Mouse (Mus musculus) liver, embryonic 11.5 days (tissue): ENCODE results near the gene Arhgef2. TPM values are rescaled to one million over a fixed set of nuclear protein-coding genes. Genes with fewer than 3 reads are reported as not detected.
"Not testable (repeated sequence)": the region's sequence is repeated elsewhere in the genome, so short reads cannot be mapped to it uniquely, and the experiment has no call there.

Source experiments
- ATAC-seq: fragments of 200-750 bp; cut with Nextera tagmentation; replicated peaks from 2 replicates; pipeline ENCODE4 v1.8.0; 2017; ENCODE audit warnings: moderate number of reproducible peaks, mild to moderate bottlenecking, moderate TSS enrichment, moderate library complexity; ENCODE audit not compliant: low FRiP score
- DNase-seq: peaks from one replicate; pipeline ENCODE4 v3.0.0-alpha.2; 2017; ENCODE audit warnings: low spot score
- H3K27ac ChIP-seq: fragments of 300-500 bp; sonication (generic); 2 replicates; pipeline ENCODE4 v1.5.1; 2014; ENCODE audit warnings: mild to moderate bottlenecking, low read depth, low read length, control low read depth
- H3K27me3 ChIP-seq: fragments of 300-500 bp; sonication (generic); replicated peaks from 2 replicates; pipeline ENCODE4 v1.6.1; 2014; ENCODE audit warnings: low read length, mixed read lengths; ENCODE audit not compliant: control insufficient read depth, insufficient read depth
- H3K36me3 ChIP-seq: fragments of 300-500 bp; sonication (generic); 2 replicates; pipeline ENCODE4 v1.6.1; 2014; ENCODE audit warnings: mild to moderate bottlenecking, low read length, moderate library complexity, mixed read lengths; ENCODE audit not compliant: control insufficient read depth, insufficient read depth
- H3K4me1 ChIP-seq: fragments of 300-500 bp; sonication (generic); replicated peaks from 2 replicates; pipeline ENCODE4 v1.6.1; 2014; ENCODE audit warnings: low read length, mixed read lengths; ENCODE audit not compliant: control insufficient read depth, insufficient read depth
- H3K4me2 ChIP-seq: fragments of 300-500 bp; sonication (generic); 2 replicates; pipeline ENCODE4 v1.6.1; 2014; ENCODE audit warnings: mild to moderate bottlenecking, control low read depth, moderate library complexity
- H3K4me3 ChIP-seq: fragments of 300-500 bp; sonication (generic); 2 replicates; pipeline ENCODE4 v1.5.1; 2014; ENCODE audit warnings: low read depth, low read length, control low read depth
- H3K9ac ChIP-seq: fragments of 300-500 bp; sonication (generic); 2 replicates; pipeline ENCODE4 v1.6.1; 2014; ENCODE audit warnings: low read depth, low read length, control low read depth
- H3K9me3 ChIP-seq: fragments of 300-500 bp; sonication (generic); 2 replicates; pipeline ENCODE4 v1.6.1; 2016; ENCODE audit warnings: low read length, inconsistent platforms, mixed read lengths; ENCODE audit not compliant: control insufficient read depth
- WGBS: fragments of 180-500 bp; shearing (Covaris S2); extraction: QIAGEN DNeasy Blood & Tissue Kit; methylation state at CpG from one replicate; pipeline ENCODE4 v1.1.7; 2014; 5-methylcytosine and 5-hydroxymethylcytosine counted together
- polyA plus RNA-seq: library from polyadenylated mRNA; unstranded; fragments of >200 nt; fragmentation: Nextera tagmentation; extraction: Ambion mirVana; gene quantifications from 2 replicates; pipeline ENCODE4 v1.2.1, GENCODE M21; 2014

Arhgef2 gene
- 64.3 and 66.3 TPM in 2 replicates for polyA plus RNA-seq

- not testable (repeated sequence) for DNase-seq, H3K27ac ChIP-seq, H3K9ac ChIP-seq, H3K36me3 ChIP-seq, H3K27me3 ChIP-seq, H3K9me3 ChIP-seq, ATAC-seq
- Histone ChIP-seq H3K4me1 (peaks cover 21% of the 10 kb centered on the region), H3K4me3 (peak within 1 kb of the TSS; percentile 37; the same call in 1 of the 2 replicates), H3K4me2 (peak within 1 kb of the TSS; percentile 66)
- 81% methylated on average over 2 of the region's 2 CpGs for WGBS
Measured at GRCm38 (mm10) chr3:88605666-88606065, at the start of gene Arhgef2. Gene Arhgef2 (plus strand): TSS chr3:88605966.

- H3K4me2 ChIP-seq: no peak overlapping the region
- no peaks in the 10 kb centered on the region for H3K9me3 ChIP-seq
- no peak overlapping the region for H3K9ac ChIP-seq
- WGBS: 93% methylated on average over 8 of the region's 8 CpGs
- no peaks in the 10 kb centered on the region for H3K27me3 ChIP-seq
- H3K27ac ChIP-seq: no peak overlapping the region
- H3K4me3 ChIP-seq: no peak overlapping the region
- H3K36me3 ChIP-seq: peaks cover 43% of the 10 kb centered on the region
- peaks cover 22% of the 10 kb centered on the region for H3K4me1 ChIP-seq
- no peak for ATAC-seq
- DNase-seq: no peak
Measured at GRCm38 (mm10) chr3:88556616-88557015, 49.1 kb upstream of the Arhgef2 start.

GRCm38 (mm10) chr3:88559596-88559995 is 46.2 kb upstream of the Arhgef2 start:
- H3K4me3 ChIP-seq: no peak overlapping the region
- DNase-seq (no peak), ATAC-seq (no peak)
- peaks cover 12% of the 10 kb centered on the region for H3K4me1 ChIP-seq
- H3K9me3 ChIP-seq: no peaks in the 10 kb centered on the region
- no peak overlapping the region for H3K27ac ChIP-seq
- WGBS: 91% methylated on average over 9 of the region's 9 CpGs
- no peaks in the 10 kb centered on the region for H3K27me3 ChIP-seq
- no peak overlapping the region for H3K9ac ChIP-seq
- no peak overlapping the region for H3K4me2 ChIP-seq
- peaks cover 67% of the 10 kb centered on the region for H3K36me3 ChIP-seq

GRCm38 (mm10) chr3:88561989-88562388 is 43.8 kb upstream of the Arhgef2 start:
- DNase-seq (no peak), ATAC-seq (no peak)
- WGBS: 70% methylated on average over 4 of the region's 4 CpGs
- no peaks in the 10 kb centered on the region for H3K27me3 ChIP-seq
- no peak overlapping the region for H3K27ac ChIP-seq
- no peak overlapping the region for H3K9ac ChIP-seq
- H3K4me3 ChIP-seq: no peak overlapping the region
- no peaks in the 10 kb centered on the region for H3K9me3 ChIP-seq
- H3K4me1 ChIP-seq: no peaks in the 10 kb centered on the region; the same call in 1 of the 2 replicates
- peaks cover 72% of the 10 kb centered on the region for H3K36me3 ChIP-seq
- H3K4me2 ChIP-seq: no peak overlapping the region

- WGBS: 89% methylated on average over 4 of the region's 4 CpGs
- no peak overlapping the region for H3K9ac ChIP-seq
- H3K36me3 ChIP-seq: peaks cover 73% of the 10 kb centered on the region
- H3K4me1 ChIP-seq: no peaks in the 10 kb centered on the region; the same call in 1 of the 2 replicates
- no peaks in the 10 kb centered on the region for H3K27me3 ChIP-seq
- ATAC-seq: no peak
- DNase-seq: no peak
- no peaks in the 10 kb centered on the region for H3K9me3 ChIP-seq
- no peak overlapping the region for H3K4me3 ChIP-seq
- no peak overlapping the region for H3K4me2 ChIP-seq
- no peak overlapping the region for H3K27ac ChIP-seq
Measured at GRCm38 (mm10) chr3:88563442-88563841, 42.3 kb upstream of the Arhgef2 start.

- Histone ChIP-seq H3K9ac (no peak overlapping the region), H3K27me3 (no peaks in the 10 kb centered on the region), H3K36me3 (peaks cover 78% of the 10 kb centered on the region), H3K4me3 (no peak overlapping the region), H3K4me1 (no peaks in the 10 kb centered on the region; the same call in 1 of the 2 replicates), H3K27ac (no peak overlapping the region), H3K9me3 (no peaks in the 10 kb centered on the region), H3K4me2 (no peak overlapping the region)
- DNase-seq (no peak), ATAC-seq (no peak)
- 90% methylated on average over 7 of the region's 7 CpGs for WGBS
Measured at GRCm38 (mm10) chr3:88563966-88564365, 41.8 kb upstream of the Arhgef2 start.

GRCm38 (mm10) chr3:88566116-88566515 is 39.6 kb upstream of the Arhgef2 start:
- ATAC-seq: no peak

GRCm38 (mm10) chr3:88566536-88567061 is 39.2 kb upstream of the Arhgef2 start:
- no peak overlapping the region for H3K9ac ChIP-seq
- 92% methylated on average over 4 of the region's 4 CpGs for WGBS
- no peak overlapping the region for H3K27ac ChIP-seq
- no peak overlapping the region for H3K4me3 ChIP-seq
- no peak for DNase-seq
- no peaks in the 10 kb centered on the region for H3K27me3 ChIP-seq
- no peak overlapping the region for H3K4me2 ChIP-seq
- no peaks in the 10 kb centered on the region; the same call in 1 of the 2 replicates for H3K4me1 ChIP-seq
- H3K9me3 ChIP-seq: no peaks in the 10 kb centered on the region
- no peak for ATAC-seq
- H3K36me3 ChIP-seq: peaks cover 69% of the 10 kb centered on the region

More at GRCm38 (mm10) chr3:88566116-88566515, 39.6 kb upstream of the Arhgef2 start:
- Histone ChIP-seq H3K9me3 (no peaks in the 10 kb centered on the region), H3K4me3 (no peak overlapping the region), H3K27me3 (no peaks in the 10 kb centered on the region), H3K4me2 (no peak overlapping the region), H3K4me1 (no peaks in the 10 kb centered on the region; the same call in 1 of the 2 replicates), H3K27ac (no peak overlapping the region), H3K36me3 (peaks cover 69% of the 10 kb centered on the region), H3K9ac (no peak overlapping the region)
- no peak for DNase-seq
- 91% methylated on average over 3 of the region's 3 CpGs for WGBS

- Histone ChIP-seq H3K4me3 (no peak overlapping the region), H3K4me1 (no peaks in the 10 kb centered on the region; the same call in 1 of the 2 replicates), H3K27me3 (no peaks in the 10 kb centered on the region), H3K36me3 (peaks cover 61% of the 10 kb centered on the region), H3K27ac (peak overlapping the region; percentile 42; the same call in 1 of the 2 replicates), H3K9me3 (no peaks in the 10 kb centered on the region), H3K9ac (no peak overlapping the region), H3K4me2 (no peak overlapping the region)
- no peak for DNase-seq
- WGBS: 87% methylated on average over 6 of the region's 6 CpGs
- no peak for ATAC-seq
Measured at GRCm38 (mm10) chr3:88567892-88568291, 37.9 kb upstream of the Arhgef2 start.
